ENCODE assay signal across 8 mouse cellular contexts in genomic region chr16:20097069-20097710, GRCm38 (mm10). TPM values are rescaled to one million over a fixed set of nuclear protein-coding genes. Genes with fewer than 3 reads are reported as not detected.
DNase-seq lines count a peak whose midpoint lies in the region; ATAC-seq lines count a peak whose summit lies in the region.

Gene Klhl24, plus strand, starts transcription at chr16:20097542.

- ATAC-seq in megakaryocyte progenitor cell, adult 5-6 weeks (replicated peaks; ENCODE audit: poor library complexity) = peak; percentile 86

- DNase-seq in adipocyte (ENCODE audit: low spot score) = peak; percentile 99
- DNase-seq in embryo, embryonic 10 days (ENCODE audit: low spot score) = peak; percentile 96
- peak; percentile 83 for DNase-seq in gastrocnemius, postnatal 10 days
- peak; percentile 96 for DNase-seq in induced T-regulatory cell, adult 2 months (ENCODE audit: low read depth)
- DNase-seq in left cerebral cortex, adult 9 months (ENCODE audit: low spot score in 2 of 2) = peak; percentile 88 to 96
- peak; percentile 87 for DNase-seq in right cerebral cortex, postnatal 14 days
- peak; percentile 88 to 89 for DNase-seq in urinary bladder, postnatal 4 days (ENCODE audit: low spot score in 2 of 2)

RNA-seq across cellular contexts. Expression of gene Klhl24, which starts in this region (rescaled TPM):
- 100 to 1,000 TPM; 189 to 190 TPM for total RNA-seq in gastrocnemius, postnatal 10 days (2021)
- 41.3 and 47.8 TPM in 2 replicates for total RNA-seq in megakaryocyte progenitor cell, adult 5-6 weeks (2015)
- total RNA-seq in megakaryocyte progenitor cell, adult 5-6 weeks (2017) = 53.6 and 69.8 TPM in 2 replicates

Comparison
In these comparisons a context has a peak if more than half of its experiments do, and no peak if none do; other contexts are left out.
1. Peak in every context shown above with its lines: DNase-seq and ATAC-seq.